Mouse (Mus musculus): ENCODE measurements at regions not wholly inside any gene's neighbourhood (a gene's known extent, or its start where the extent isn't known, plus 50 kb on each side); places are given as distances from the start of the nearest gene placed in this dataset.

DNA sequence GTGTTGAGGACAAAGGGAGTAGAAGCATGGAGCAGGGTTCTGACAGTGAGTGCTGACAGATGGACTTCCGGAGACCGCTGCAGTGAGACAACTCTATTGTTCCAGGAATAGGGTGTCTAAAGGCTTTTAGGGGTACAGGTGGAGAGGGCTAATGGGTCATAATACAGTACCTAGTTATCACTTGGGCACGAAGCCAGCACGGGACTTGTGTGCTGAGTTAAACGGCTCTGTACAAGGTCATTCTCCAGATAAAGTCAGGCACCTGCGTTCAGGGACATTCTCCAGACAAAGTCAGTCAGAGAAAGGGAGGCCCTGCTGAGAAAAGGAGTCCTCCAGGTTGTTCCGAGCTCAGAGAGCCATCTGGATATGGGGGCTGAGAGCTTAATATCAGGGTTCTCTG, 60.2 kb upstream of the Itga6 start:
- TF ChIP-seq CTCF (IDR thresholded peaks at IDR 0.05; ENCODE audit: low read depth) (no peak), EP300 (IDR thresholded peaks at IDR 0.05; ENCODE audit: low read depth) (no peak)

Measured in liver, postnatal 0 days (tissue).